ENCODE assay signal across 24 mouse cellular contexts in the genomic region with DNA sequence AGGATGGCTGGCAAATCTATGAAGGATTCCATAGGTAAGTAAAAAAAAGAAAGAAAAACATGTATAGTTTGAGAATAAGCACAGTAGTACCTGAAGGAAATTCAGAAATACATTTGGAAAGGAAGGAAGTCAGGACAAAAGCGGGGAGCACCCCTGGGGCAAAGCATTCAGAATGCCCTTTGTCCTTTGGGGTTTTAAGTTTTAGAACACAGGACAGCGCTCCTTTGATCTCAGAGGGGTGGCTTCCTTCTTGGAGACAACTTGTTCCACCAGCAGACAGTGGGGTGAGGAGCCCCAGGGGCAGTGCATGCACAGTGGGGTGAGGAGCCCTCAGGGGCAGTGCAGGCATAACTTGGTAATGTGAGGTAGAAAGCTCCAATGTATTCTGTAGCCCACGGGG. TPM values are rescaled to one million over a fixed set of nuclear protein-coding genes. Genes with fewer than 3 reads are reported as not detected.
A peak's percentile ranks its signal among the peaks of the same experiment; 100 is the strongest.
DNase-seq lines count a peak whose midpoint lies in the region; ATAC-seq and TF ChIP-seq lines count a peak whose summit lies in the region.
"Had no signal": no experiment of that assay in that cellular context is flagged by ENCODE, and none has a peak within 500 bp of the region (broad histone marks: within the 10 kb centered on the region; RNA-seq: fewer than 3 reads in every experiment).

No protein-coding gene starts in this region.

- no peak overlapping the region for H3K4me3 ChIP-seq in forebrain, embryonic 12.5 days (replicated peaks)
- no peak overlapping the region for H3K4me3 ChIP-seq in forebrain, embryonic 13.5 days
- no peak overlapping the region for H3K4me3 ChIP-seq in layer of hippocampus, adult 2 months
- H3K4me3 ChIP-seq in cortical plate, adult 2 months (ENCODE audit: insufficient read depth, low read length), result no peak overlapping the region
- H3K4me3 ChIP-seq: heart, embryonic 13.5 days; hindbrain, embryonic 15.5 days had no signal

- H3K4me2 ChIP-seq in forebrain, embryonic 12.5 days, result no peak overlapping the region
- no peak overlapping the region for H3K4me2 ChIP-seq in forebrain, embryonic 13.5 days
- H3K4me2 ChIP-seq: heart, embryonic 13.5 days; hindbrain, embryonic 15.5 days had no signal

- peaks cover 8% of the 10 kb centered on the region; the same call in 1 of the 2 replicates for H3K27me3 ChIP-seq in forebrain, embryonic 12.5 days
- H3K27me3 ChIP-seq in forebrain, embryonic 13.5 days, result 0 out of 2 replicates have a peak, but pooled peaks cover 2% of the 10 kb centered on the region
- H3K27me3 ChIP-seq: hindbrain, embryonic 15.5 days; Patski had no signal

- no peak for TF ChIP-seq POLR2A in cortical plate, adult 2 months (IDR thresholded peaks at IDR 0.05; ENCODE audit: extremely low read depth, insufficient read depth, low read length)

- WGBS in forebrain, embryonic 12.5 days, result 20% methylated on average over 3 of the region's 3 CpGs
- WGBS in forebrain, embryonic 13.5 days, result 20% methylated on average over 3 of the region's 3 CpGs

- no peaks in the 10 kb centered on the region for H3K36me3 ChIP-seq in forebrain, embryonic 12.5 days (replicated peaks)
- H3K36me3 ChIP-seq in forebrain, embryonic 13.5 days (ENCODE audit: poor library complexity, severe bottlenecking), result no peaks in the 10 kb centered on the region
- H3K36me3 ChIP-seq: heart, embryonic 13.5 days; hindbrain, embryonic 15.5 days had no signal

- no peak overlapping the region for H3K27ac ChIP-seq in forebrain, embryonic 12.5 days
- H3K27ac ChIP-seq in forebrain, embryonic 13.5 days, result no peak overlapping the region
- H3K27ac ChIP-seq in layer of hippocampus, adult 2 months, result 0 out of 2 replicates have a peak overlapping the region, but pooled peaks have one; percentile 46
- peak overlapping the region; percentile 69 for H3K27ac ChIP-seq in cortical plate, adult 2 months (ENCODE audit: insufficient read depth, low read length)
- H3K27ac ChIP-seq: heart, embryonic 13.5 days; hindbrain, embryonic 15.5 days had no signal

- ATAC-seq in forebrain, embryonic 12.5 days (ENCODE audit: low FRiP score), result no peak
- no peak for ATAC-seq in forebrain, embryonic 13.5 days
- ATAC-seq: inflammation-experienced regulatory T-cells, adult 6 months; intestine, postnatal 0 days; Patski had no signal

- DNase-seq in layer of hippocampus, adult 2 months (ENCODE audit: low spot score in 2 of 2), result no peak
- no peak for DNase-seq in layer of hippocampus, adult 11-12 months (ENCODE audit: low spot score)
- DNase-seq in ES-CJ7 (ENCODE audit: low read depth, low spot score), result peak; percentile 26
- no peak for DNase-seq in layer of hippocampus, adult 18-20 months (ENCODE audit: low spot score in 2 of 2)
- DNase-seq in cerebellum, adult 9-11 months, result no peak
- DNase-seq: adrenal gland, adult 8-10 months; adrenal gland, postnatal 36 days; cerebellum, adult 2 months; cerebellum, postnatal 14 days; gastrocnemius, postnatal 36 days; heart, adult 11 months; heart, postnatal 36 days had no signal

- 0 out of 2 replicates have a peak overlapping the region, but pooled peaks have one; percentile 17 for H3K9ac ChIP-seq in forebrain, embryonic 12.5 days
- H3K9ac ChIP-seq in forebrain, embryonic 13.5 days, result no peak overlapping the region
- H3K9ac ChIP-seq: heart, embryonic 13.5 days; hindbrain, embryonic 15.5 days had no signal

- H3K9me3 ChIP-seq in forebrain, embryonic 12.5 days, result no peaks in the 10 kb centered on the region
- no peaks in the 10 kb centered on the region for H3K9me3 ChIP-seq in forebrain, embryonic 13.5 days (replicated peaks)
- H3K9me3 ChIP-seq: heart, embryonic 13.5 days; hindbrain, embryonic 15.5 days had no signal

- H3K4me1 ChIP-seq in forebrain, embryonic 12.5 days, result peaks cover 50% of the 10 kb centered on the region
- peaks cover 43% of the 10 kb centered on the region for H3K4me1 ChIP-seq in forebrain, embryonic 13.5 days
- peaks cover 4% of the 10 kb centered on the region; the same call in 1 of the 2 replicates for H3K4me1 ChIP-seq in cortical plate, adult 2 months (ENCODE audit: control insufficient read depth, insufficient read depth, low read length)
- H3K4me1 ChIP-seq: heart, embryonic 13.5 days had no signal

- TF ChIP-seq CTCF in layer of hippocampus, adult 2 months (conservative IDR thresholded peaks at IDR 0.05), result no peak
- TF ChIP-seq CTCF in cortical plate, adult 2 months (IDR thresholded peaks at IDR 0.05; ENCODE audit: extremely low read depth, insufficient read depth, low read length), result no peak

RNA-seq across cellular contexts. Expression of a gene that starts 49.6 kb away (rescaled TPM):
- 27.5 and 30.8 TPM in 2 replicates for polyA plus RNA-seq in forebrain, embryonic 12.5 days (2016; fragmentation: Nextera tagmentation; extraction: Ambion mirVana)
- polyA plus RNA-seq in forebrain, embryonic 13.5 days (2015; fragmentation: Nextera tagmentation; extraction: Ambion mirVana), result 32.9 and 38.8 TPM in 2 replicates
- total RNA-seq in layer of hippocampus, adult 2 months (2021), result under 1 TPM; 0.27 to 0.49 TPM
- 1.4 and 1.6 TPM in 2 replicates for polyA plus RNA-seq in cortical plate, adult 2 months (2012; rRNA removed)
- under 1 TPM; 0.40 to 0.43 TPM for total RNA-seq in layer of hippocampus, adult 18-20 months (2021)
- total RNA-seq: adrenal gland, adult 8-10 months; adrenal gland, postnatal 36 days; common myeloid progenitor, adult 5-6 weeks; gastrocnemius, adult 8-10 months; gastrocnemius, postnatal 36 days; heart, postnatal 36 days had no signal
- polyA plus RNA-seq: embryonic facial prominence, embryonic 14.5 days; heart, postnatal 0 days; inflammation-experienced regulatory T-cells, adult 6 months; intestine, postnatal 0 days; Patski had no signal

Comparison
In these comparisons a context has a peak if more than half of its experiments do, and no peak if none do; other contexts are left out.
1. H3K27ac ChIP-seq: peak in layer of hippocampus, adult 2 months (single experiment) and cortical plate, adult 2 months (single experiment); none in forebrain, embryonic 12.5 days (single experiment) and forebrain, embryonic 13.5 days (single experiment).
2. RNA of a gene that starts 49.6 kb away (polyA plus RNA-seq): 32.9 to 38.8 TPM in forebrain, embryonic 13.5 days and 27.5 to 30.8 TPM in forebrain, embryonic 12.5 days; 1.4 to 1.6 TPM in cortical plate, adult 2 months; every median in the first group is over 10 times any median in the second.